Mouse (Mus musculus): ENCODE data around the gene Lgals7. TPM values are rescaled to one million over a fixed set of nuclear protein-coding genes. Genes with fewer than 3 reads are reported as not detected.
"Not testable (repeated sequence)": the region's sequence is repeated elsewhere in the genome, so short reads cannot be mapped to it uniquely, and the experiment has no call there.

Gene Lgals7
- total and polyA plus RNA-seq, 2 experiments from 2014 or later, result 3.8 to 12.5 TPM

DNA sequence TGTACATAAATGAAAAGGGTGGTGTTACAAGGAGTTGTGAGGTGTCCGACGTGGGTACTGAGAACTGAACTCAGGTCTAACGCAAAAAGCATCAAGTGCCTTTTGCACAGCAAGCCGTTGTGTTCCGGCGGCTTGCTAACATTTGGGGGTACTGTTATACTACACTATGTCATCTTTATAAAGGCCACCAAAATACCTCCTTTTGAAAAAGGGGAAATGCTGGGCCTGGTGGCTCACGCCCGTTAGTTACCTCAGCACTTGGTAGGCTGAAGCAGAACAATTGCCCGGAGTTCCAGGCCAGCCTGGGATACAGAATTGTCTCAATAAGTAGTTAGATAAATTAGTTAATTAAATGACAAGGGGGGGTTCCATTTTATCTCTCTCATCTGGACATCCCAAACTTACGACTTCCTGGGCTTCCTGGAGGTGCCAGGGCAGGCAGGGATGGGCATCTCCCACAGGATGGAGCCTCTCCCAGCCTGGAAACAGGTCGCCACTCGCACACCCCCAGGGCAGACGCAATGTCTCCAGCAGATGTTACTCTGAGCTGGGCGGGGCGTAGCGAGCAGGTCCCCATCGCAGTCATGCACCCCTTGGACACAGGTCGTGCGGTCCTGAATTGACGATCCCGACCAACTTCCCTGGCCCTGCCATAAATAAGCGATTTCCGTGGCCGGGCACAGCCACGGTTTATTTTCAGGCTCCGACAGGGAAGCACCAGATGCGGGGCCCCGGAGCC, 3.3 kb downstream of the Lgals7 start:
- Histone ChIP-seq H3K4me1 (ENCODE audit: insufficient read depth, low read length) (no peaks in the 10 kb centered on the region), H3K36me3 (ENCODE audit: insufficient read depth, low read length) (no peaks in the 10 kb centered on the region), H3K9ac (replicated peaks; ENCODE audit: low read length, poor library complexity, severe bottlenecking) (no peak overlapping the region), H3K9me3 (ENCODE audit: low read length) (no peaks in the 10 kb centered on the region), H3K27ac (ENCODE audit: low read depth, low read length) (no peak overlapping the region), H3K4me3 (ENCODE audit: low read depth, low read length) (no peak overlapping the region), H3K27me3 (ENCODE audit: insufficient read depth, low read length) (no peaks in the 10 kb centered on the region), H3K4me2 (ENCODE audit: low read depth, low read length, poor library complexity, severe bottlenecking) (no peak overlapping the region)
- TF ChIP-seq CTCF (IDR thresholded peaks at IDR 0.05), result no peak
- no peak for ATAC-seq (ENCODE audit: low FRiP score)
- WGBS, result 94% methylated on average over 28 of the region's 28 CpGs
- no peak for DNase-seq (ENCODE audit: low spot score)

DNA sequence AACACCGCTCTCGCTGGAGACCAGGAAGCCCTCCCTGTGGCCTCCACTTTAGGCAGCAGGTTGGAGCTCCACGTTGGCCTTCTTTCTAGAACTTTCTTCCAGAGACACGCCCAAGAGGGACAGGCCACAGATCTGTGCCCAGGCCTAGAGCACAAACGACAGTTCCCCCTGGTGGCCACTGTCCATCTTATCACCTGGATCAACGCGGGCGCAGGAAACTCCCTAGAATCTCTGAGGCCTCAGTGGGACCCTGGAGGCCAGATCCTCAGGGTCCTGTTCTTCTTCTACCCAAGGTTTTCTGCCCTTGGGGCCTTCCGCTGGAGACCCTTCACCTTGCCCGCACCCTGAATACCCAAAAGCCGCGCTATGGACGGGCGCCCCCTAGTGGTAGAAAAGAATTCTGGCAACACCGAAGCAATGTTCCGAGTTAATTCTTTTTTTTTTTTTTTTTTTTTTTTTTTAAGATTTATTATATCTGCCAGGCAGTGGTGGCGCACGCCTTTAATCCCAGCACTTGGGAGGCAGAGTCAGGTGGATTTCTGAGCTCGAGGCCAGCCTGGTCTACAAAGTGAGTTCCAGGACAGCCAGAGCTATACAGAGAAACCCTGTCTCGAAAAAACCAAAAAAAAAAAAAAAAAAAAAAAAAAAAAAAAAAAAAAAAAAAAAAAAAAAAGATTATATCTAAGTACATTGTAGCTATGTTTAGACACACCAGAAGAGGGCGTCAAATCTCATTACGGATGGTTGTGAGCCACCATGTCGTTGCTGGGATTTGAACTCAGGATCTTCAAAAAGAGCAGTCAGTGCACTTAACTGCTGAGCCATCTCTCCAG, 4.1 kb downstream of the Lgals7 start:
- peak; percentile 66 for TF ChIP-seq CTCF (IDR thresholded peaks at IDR 0.05)
- DNase-seq (ENCODE audit: low spot score), result peak; percentile 36
- not testable (repeated sequence) for H3K36me3 ChIP-seq (ENCODE audit: insufficient read depth, low read length); H3K4me1 ChIP-seq (ENCODE audit: insufficient read depth, low read length); H3K27ac ChIP-seq (ENCODE audit: low read depth, low read length); H3K27me3 ChIP-seq (ENCODE audit: insufficient read depth, low read length); H3K4me2 ChIP-seq (ENCODE audit: low read depth, low read length, poor library complexity, severe bottlenecking); H3K9ac ChIP-seq (replicated peaks; ENCODE audit: low read length, poor library complexity, severe bottlenecking); H3K9me3 ChIP-seq (ENCODE audit: low read length); ATAC-seq (ENCODE audit: low FRiP score); H3K4me3 ChIP-seq (ENCODE audit: low read depth, low read length)
- 27% methylated on average over 23 of the region's 23 CpGs for WGBS

- ATAC-seq (ENCODE audit: low FRiP score), result no peak
- Histone ChIP-seq H3K27me3 (ENCODE audit: insufficient read depth, low read length) (no peaks in the 10 kb centered on the region), H3K36me3 (ENCODE audit: insufficient read depth, low read length) (no peaks in the 10 kb centered on the region)
Measured at GRCm38 (mm10) chr7:28870901-28871664, 7.4 kb downstream of the Lgals7 start.

GRCm38 (mm10) chr7:28874565-28874964, 10.9 kb downstream of the Lgals7 start:
- ATAC-seq (ENCODE audit: low FRiP score), result no peak

More at GRCm38 (mm10) chr7:28870901-28871664, 7.4 kb downstream of the Lgals7 start:
- Histone ChIP-seq H3K9ac (replicated peaks; ENCODE audit: low read length, poor library complexity, severe bottlenecking) (no peak overlapping the region), H3K9me3 (ENCODE audit: low read length) (no peaks in the 10 kb centered on the region), H3K4me2 (ENCODE audit: low read depth, low read length, poor library complexity, severe bottlenecking) (no peak overlapping the region), H3K4me1 (ENCODE audit: insufficient read depth, low read length) (no peaks in the 10 kb centered on the region), H3K27ac (ENCODE audit: low read depth, low read length) (no peak overlapping the region), H3K4me3 (ENCODE audit: low read depth, low read length) (no peak overlapping the region)
- DNase-seq (ENCODE audit: low spot score), result no peak
- 92% methylated on average over 23 of the region's 24 CpGs for WGBS
- TF ChIP-seq CTCF (IDR thresholded peaks at IDR 0.05), result no peak

GRCm38 (mm10) chr7:28876099-28876498, 12.4 kb downstream of the Lgals7 start:
- no peaks in the 10 kb centered on the region for H3K36me3 ChIP-seq (ENCODE audit: insufficient read depth, low read length)
- no peaks in the 10 kb centered on the region for H3K4me1 ChIP-seq (ENCODE audit: insufficient read depth, low read length)
- H3K9me3 ChIP-seq (ENCODE audit: low read length), result no peaks in the 10 kb centered on the region
- no peak for TF ChIP-seq CTCF (IDR thresholded peaks at IDR 0.05)
- H3K4me3 ChIP-seq (ENCODE audit: low read depth, low read length), result no peak overlapping the region
- DNase-seq (ENCODE audit: low spot score) (no peak), ATAC-seq (ENCODE audit: low FRiP score) (no peak)
- H3K27me3 ChIP-seq (ENCODE audit: insufficient read depth, low read length), result no peaks in the 10 kb centered on the region
- WGBS, result 77% methylated on average over 4 of the region's 4 CpGs
- no peak overlapping the region for H3K27ac ChIP-seq (ENCODE audit: low read depth, low read length)
- no peak overlapping the region for H3K4me2 ChIP-seq (ENCODE audit: low read depth, low read length, poor library complexity, severe bottlenecking)
- no peak overlapping the region for H3K9ac ChIP-seq (replicated peaks; ENCODE audit: low read length, poor library complexity, severe bottlenecking)

More at GRCm38 (mm10) chr7:28874565-28874964, 10.9 kb downstream of the Lgals7 start:
- Histone ChIP-seq H3K4me1 (ENCODE audit: insufficient read depth, low read length) (no peaks in the 10 kb centered on the region), H3K27me3 (ENCODE audit: insufficient read depth, low read length) (no peaks in the 10 kb centered on the region), H3K36me3 (ENCODE audit: insufficient read depth, low read length) (no peaks in the 10 kb centered on the region), H3K27ac (ENCODE audit: low read depth, low read length) (no peak overlapping the region), H3K9me3 (ENCODE audit: low read length) (no peaks in the 10 kb centered on the region), H3K4me3 (ENCODE audit: low read depth, low read length) (no peak overlapping the region), H3K9ac (replicated peaks; ENCODE audit: low read length, poor library complexity, severe bottlenecking) (no peak overlapping the region), H3K4me2 (ENCODE audit: low read depth, low read length, poor library complexity, severe bottlenecking) (no peak overlapping the region)
- 57% methylated on average over 2 of the region's 2 CpGs for WGBS
- TF ChIP-seq CTCF (IDR thresholded peaks at IDR 0.05), result no peak
- no peak for DNase-seq (ENCODE audit: low spot score)

Measured in midbrain, postnatal 0 days (tissue).